In genomic region chr12:24889371-24890051, GRCm38 (mm10) we compare ENCODE assay signal across 10 mouse cellular contexts. TPM values are rescaled to one million over a fixed set of nuclear protein-coding genes. Genes with fewer than 3 reads are reported as not detected.
DNase-seq lines count a peak whose midpoint lies in the region; ATAC-seq and TF ChIP-seq lines count a peak whose summit lies in the region.
"Had no signal": no experiment of that assay in that cellular context is flagged by ENCODE, and none has a peak within 500 bp of the region (broad histone marks: within the 10 kb centered on the region; RNA-seq: fewer than 3 reads in every experiment).

No protein-coding gene starts in this region.

- H3K4me3 ChIP-seq in heart, embryonic 12.5 days, result no peak overlapping the region
- no peak overlapping the region for H3K4me3 ChIP-seq in neural tube, embryonic 13.5 days
- no peak overlapping the region for H3K4me3 ChIP-seq in lung, postnatal 0 days (ENCODE audit: low read depth, low read length)
- no peak overlapping the region for H3K4me3 ChIP-seq in thymus, adult 2 months (ENCODE audit: control insufficient read depth, insufficient read depth, low read length)

- TF ChIP-seq EP300 in lung, postnatal 0 days (IDR thresholded peaks at IDR 0.05), result peak; percentile 99

- DNase-seq in heart, adult 8-10 months (ENCODE audit: low spot score), result no peak
- no peak for DNase-seq in neural tube, embryonic 10.5 days (ENCODE audit: extremely low spot score, low spot score)
- DNase-seq in lung, postnatal 0 days (ENCODE audit: low spot score), result peak; percentile 87
- DNase-seq in urinary bladder, postnatal 10 days (ENCODE audit: low spot score), result no peak
- DNase-seq in thymus, adult 2 months, result no peak
- no peak for DNase-seq in urinary bladder, postnatal 14 days (ENCODE audit: low spot score)
- DNase-seq: B cell, adult 2 months; gastrocnemius, postnatal 14 days had no signal

- peak overlapping the region; percentile 6; the same call in 1 of the 2 replicates for H3K27ac ChIP-seq in heart, embryonic 12.5 days (ENCODE audit: poor library complexity, severe bottlenecking)
- H3K27ac ChIP-seq in neural tube, embryonic 13.5 days (replicated peaks), result 0 out of 2 replicates have a peak overlapping the region, but pooled peaks have one; percentile 30
- peak overlapping the region; percentile 43; the same call in 1 of the 2 replicates for H3K27ac ChIP-seq in lung, postnatal 0 days (ENCODE audit: low read length)
- H3K27ac ChIP-seq in thymus, adult 2 months (ENCODE audit: control insufficient read depth, insufficient read depth, low read length), result no peak overlapping the region

- no peaks in the 10 kb centered on the region for H3K27me3 ChIP-seq in heart, embryonic 12.5 days (replicated peaks)
- H3K27me3 ChIP-seq in neural tube, embryonic 13.5 days, result no peaks in the 10 kb centered on the region
- no peaks in the 10 kb centered on the region for H3K27me3 ChIP-seq in lung, postnatal 0 days (replicated peaks; ENCODE audit: insufficient read depth, low read length)
- no peaks in the 10 kb centered on the region for H3K27me3 ChIP-seq in thymus, adult 2 months (ENCODE audit: control insufficient read depth, insufficient read depth, low read length)

- no peak overlapping the region for H3K9ac ChIP-seq in heart, embryonic 12.5 days
- H3K9ac ChIP-seq in neural tube, embryonic 13.5 days, result no peak overlapping the region
- H3K9ac ChIP-seq in lung, postnatal 0 days (replicated peaks; ENCODE audit: low read depth), result no peak overlapping the region

- TF ChIP-seq CTCF in lung, postnatal 0 days (IDR thresholded peaks at IDR 0.05), result no peak
- TF ChIP-seq CTCF in thymus, adult 2 months (IDR thresholded peaks at IDR 0.05; ENCODE audit: borderline replicate concordance, control insufficient read depth, extremely low read depth, insufficient read depth, low read length, poor library complexity), result no peak

- no peak for TF ChIP-seq POLR2A in thymus, adult 2 months (IDR thresholded peaks at IDR 0.05; ENCODE audit: control insufficient read depth, extremely low read depth, insufficient read depth, low read length, poor library complexity)

- ATAC-seq in heart, embryonic 12.5 days (ENCODE audit: insufficient number of reproducible peaks, low FRiP score), result peak; percentile 63; the same call in 1 of the 2 replicates
- no peak; the same call in 1 of the 2 replicates for ATAC-seq in neural tube, embryonic 13.5 days (ENCODE audit: low read depth)
- ATAC-seq in lung, postnatal 0 days, result peak; percentile 90

- 48% methylated on average over 7 of the region's 7 CpGs for WGBS in heart, embryonic 12.5 days
- 58% methylated on average over 7 of the region's 7 CpGs for WGBS in neural tube, embryonic 13.5 days
- 61% methylated on average over 7 of the region's 7 CpGs for WGBS in lung, postnatal 0 days
- 80% methylated on average over 7 of the region's 7 CpGs for WGBS in thymus, adult 2 months

- peaks cover 25% of the 10 kb centered on the region for H3K36me3 ChIP-seq in heart, embryonic 12.5 days
- peaks cover 44% of the 10 kb centered on the region for H3K36me3 ChIP-seq in neural tube, embryonic 13.5 days
- H3K36me3 ChIP-seq in lung, postnatal 0 days (ENCODE audit: insufficient read depth, low read length), result no peaks in the 10 kb centered on the region
- no peaks in the 10 kb centered on the region for H3K36me3 ChIP-seq in thymus, adult 2 months (ENCODE audit: control insufficient read depth, insufficient read depth, low read length)

- H3K4me2 ChIP-seq in heart, embryonic 12.5 days, result no peak overlapping the region
- H3K4me2 ChIP-seq in neural tube, embryonic 13.5 days, result no peak overlapping the region
- no peak overlapping the region for H3K4me2 ChIP-seq in lung, postnatal 0 days (replicated peaks; ENCODE audit: low read depth, low read length)

- H3K9me3 ChIP-seq in heart, embryonic 12.5 days (replicated peaks), result no peaks in the 10 kb centered on the region
- no peaks in the 10 kb centered on the region for H3K9me3 ChIP-seq in neural tube, embryonic 13.5 days
- H3K9me3 ChIP-seq in lung, postnatal 0 days (ENCODE audit: low read length), result no peaks in the 10 kb centered on the region

- H3K4me1 ChIP-seq in heart, embryonic 12.5 days (replicated peaks), result peaks cover 32% of the 10 kb centered on the region
- H3K4me1 ChIP-seq in neural tube, embryonic 13.5 days (replicated peaks), result peaks cover 36% of the 10 kb centered on the region
- H3K4me1 ChIP-seq in lung, postnatal 0 days (ENCODE audit: insufficient read depth, low read depth, low read length), result peaks cover 11% of the 10 kb centered on the region; the same call in 1 of the 2 replicates
- no peaks in the 10 kb centered on the region for H3K4me1 ChIP-seq in thymus, adult 2 months (replicated peaks; ENCODE audit: control insufficient read depth, insufficient read depth, low read length)

RNA-seq across cellular contexts. Expression of gene Mboat2, which starts 58.8 kb away (rescaled TPM):
- polyA plus RNA-seq in heart, embryonic 12.5 days (2016; fragmentation: Nextera tagmentation; extraction: Ambion mirVana), result 35.8 and 37.1 TPM in 2 replicates
- 10 to 100 TPM in 2 of 4 experiments, 1 to 10 TPM in 2; 9.6 to 13.6 (median 9.9) TPM for total RNA-seq in heart, adult 8-10 months (2022)
- 72.1 and 79.1 TPM in 2 replicates for polyA plus RNA-seq in neural tube, embryonic 13.5 days (2015; fragmentation: Nextera tagmentation; extraction: Ambion mirVana)
- 32.1 and 36.0 TPM in 2 replicates for polyA plus RNA-seq in lung, postnatal 0 days (2015; fragmentation: Nextera tagmentation; extraction: Ambion mirVana)
- 0.85 and 1.3 TPM in 2 replicates for polyA plus RNA-seq in thymus, adult 2 months (2012; rRNA removed)

Comparison
In these comparisons a context has a peak if more than half of its experiments do, and no peak if none do; other contexts are left out.
1. RNA of gene Mboat2, which starts 58.8 kb away (polyA plus RNA-seq): 72.1 to 79.1 TPM in neural tube, embryonic 13.5 days, 35.8 to 37.1 TPM in heart, embryonic 12.5 days and 32.1 to 36.0 TPM in lung, postnatal 0 days; 0.85 to 1.3 TPM in thymus, adult 2 months; every median in the first group is over 10 times any median in the second.